Mouse (Mus musculus) midbrain, embryonic 11.5 days (tissue): ENCODE data around the gene Pou3f1. TPM values are rescaled to one million over a fixed set of nuclear protein-coding genes. Genes with fewer than 3 reads are reported as not detected.
A peak's percentile ranks its signal among the peaks of the same experiment; 100 is the strongest.

ENCODE experiments used
- ATAC-seq: fragments of 200-750 bp; cut with Nextera tagmentation; 2 replicates; pipeline ENCODE4 v1.8.0; 2017; ENCODE audit warnings: moderate TSS enrichment, moderate library complexity; ENCODE audit not compliant: low FRiP score
- DNase-seq: peaks from one replicate; pipeline ENCODE4 v3.0.0; 2015; ENCODE audit warnings: low spot score; ENCODE audit errors: missing footprints
- H3K27ac ChIP-seq: fragments of 300-500 bp; sonication (generic); 2 replicates; pipeline ENCODE4 v1.5.1; 2014; ENCODE audit warnings: low read depth, low read length
- H3K27me3 ChIP-seq: fragments of 300-500 bp; sonication (generic); 2 replicates; pipeline ENCODE4 v1.6.1; 2014; ENCODE audit warnings: mild to moderate bottlenecking, low read length, moderate library complexity, mixed read lengths; ENCODE audit not compliant: control insufficient read depth, insufficient read depth
- H3K36me3 ChIP-seq: fragments of 300-500 bp; sonication (generic); 2 replicates; pipeline ENCODE4 v1.6.1; 2014; ENCODE audit warnings: mild to moderate bottlenecking, low read length, moderate library complexity, mixed read lengths; ENCODE audit not compliant: control insufficient read depth, insufficient read depth
- H3K4me1 ChIP-seq: fragments of 300-500 bp; sonication (generic); 2 replicates; pipeline ENCODE4 v1.6.1; 2014; ENCODE audit warnings: low read length; ENCODE audit not compliant: control insufficient read depth, insufficient read depth
- H3K4me2 ChIP-seq: fragments of 300-500 bp; sonication (generic); 2 replicates; pipeline ENCODE4 v1.6.1; 2014; ENCODE audit warnings: mild to moderate bottlenecking, moderate library complexity
- H3K4me3 ChIP-seq: fragments of 300-500 bp; sonication (generic); 2 replicates; pipeline ENCODE4 v1.5.1; 2014; ENCODE audit warnings: low read depth, low read length
- H3K9ac ChIP-seq: fragments of 300-500 bp; sonication (generic); 2 replicates; pipeline ENCODE4 v1.6.1; 2014; ENCODE audit warnings: low read length
- H3K9me3 ChIP-seq: fragments of 300-500 bp; sonication (generic); 2 replicates; pipeline ENCODE4 v1.6.1; 2016; ENCODE audit warnings: low read length; ENCODE audit not compliant: control insufficient read depth
- WGBS: fragments of 180-500 bp; shearing (Covaris S2); extraction: QIAGEN DNeasy Blood & Tissue Kit; methylation state at CpG from one replicate; pipeline ENCODE4 v1.1.7; 2014; 5-methylcytosine and 5-hydroxymethylcytosine counted together
- polyA plus RNA-seq: library from polyadenylated mRNA; unstranded; fragments of >200 nt; fragmentation: Nextera tagmentation; extraction: Ambion mirVana; gene quantifications from 2 replicates; pipeline ENCODE4 v1.2.1, GENCODE M21; 2014

Pou3f1 gene
- polyA plus RNA-seq, 1 experiment from 2014 or later, result 20.5 TPM

DNA sequence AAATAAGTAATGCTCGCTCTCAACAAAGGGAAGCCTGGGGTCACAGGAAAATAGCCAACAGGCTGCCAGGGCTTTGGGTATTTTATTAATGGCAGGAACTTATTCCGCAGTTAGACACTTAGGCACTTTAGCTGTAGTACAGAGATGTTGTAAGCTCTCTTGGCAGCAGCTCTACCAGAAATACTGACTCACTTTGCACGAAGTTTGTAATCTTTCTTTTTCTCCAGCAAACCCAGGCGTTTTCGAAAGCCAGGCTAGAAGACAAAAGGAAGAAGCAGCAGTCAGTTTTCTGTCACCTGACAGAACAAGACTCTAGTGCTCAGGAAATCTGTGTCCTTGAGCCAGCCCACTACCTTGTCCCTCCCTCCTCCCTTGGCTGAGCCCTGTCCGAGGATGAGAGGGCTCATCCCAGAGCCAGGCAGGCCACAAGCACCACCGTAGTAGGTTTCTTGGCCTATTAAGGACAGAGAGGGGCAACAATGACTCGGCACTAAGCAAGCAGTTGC is 29.3 kb downstream of the Pou3f1 start:
- Histone ChIP-seq H3K9ac (no peak overlapping the region), H3K4me1 (no peaks in the 10 kb centered on the region), H3K9me3 (no peaks in the 10 kb centered on the region), H3K36me3 (peaks cover 3% of the 10 kb centered on the region; the same call in 1 of the 2 replicates), H3K4me3 (no peak overlapping the region), H3K27me3 (no peaks in the 10 kb centered on the region), H3K27ac (no peak overlapping the region), H3K4me2 (no peak overlapping the region)
- ATAC-seq (no peak), DNase-seq (no peak)
- 93% methylated on average over 8 of the region's 8 CpGs for WGBS

DNA sequence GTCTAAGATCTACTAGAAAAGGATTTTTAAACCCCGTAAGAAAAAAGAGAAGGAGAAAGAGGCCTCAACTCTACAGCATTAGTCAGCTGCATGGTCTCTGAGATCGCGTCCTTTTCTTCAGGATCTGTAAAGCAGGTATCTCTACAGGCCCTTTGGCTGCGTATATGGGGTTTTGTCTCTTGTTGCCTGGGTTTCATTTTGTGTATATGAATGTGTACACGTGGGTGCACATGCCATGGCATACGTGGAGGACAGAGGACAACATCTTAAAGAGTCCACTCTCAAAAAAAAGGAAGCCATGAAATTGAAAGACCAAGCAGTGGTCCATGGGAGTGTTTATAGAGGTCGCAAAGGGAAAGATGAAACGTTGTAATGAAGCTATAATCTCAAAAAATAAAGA is 34.8 kb downstream of the Pou3f1 start:
- H3K9ac ChIP-seq, result no peak overlapping the region
- 92% methylated on average over 8 of the region's 8 CpGs for WGBS
- no peak for ATAC-seq

DNA sequence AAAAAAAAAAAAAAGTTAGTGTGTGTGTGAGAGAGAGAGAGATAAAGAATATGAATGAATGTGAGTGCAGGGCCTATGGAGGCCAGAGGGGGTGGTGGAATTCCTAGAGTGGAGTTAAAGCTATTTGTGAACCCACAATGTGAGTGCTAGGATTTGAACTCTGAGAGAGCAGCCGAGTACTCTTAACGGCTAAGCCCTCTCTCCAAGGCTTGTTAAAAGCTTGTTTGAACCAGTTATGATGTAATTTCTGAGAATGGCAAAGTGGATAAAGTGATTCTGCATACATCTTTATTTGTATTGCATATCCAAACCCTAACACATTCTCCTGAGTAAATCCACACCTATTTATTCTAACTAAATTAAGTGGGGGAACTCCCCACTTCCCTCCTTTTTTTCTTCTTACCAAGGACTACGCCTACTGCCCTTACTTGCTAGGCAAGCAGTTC is 35.8 kb downstream of the Pou3f1 start:
- Histone ChIP-seq H3K4me3 (peak overlapping the region; percentile 91), H3K9me3 (no peaks in the 10 kb centered on the region), H3K36me3 (no peaks in the 10 kb centered on the region), H3K9ac (peak overlapping the region; percentile 88), H3K4me2 (peak overlapping the region; percentile 68), H3K4me1 (peaks cover 14% of the 10 kb centered on the region), H3K27me3 (peaks cover 4% of the 10 kb centered on the region), H3K27ac (no peak overlapping the region)
- DNase-seq (no peak), ATAC-seq (no peak)
- 68% methylated on average over 3 of the region's 3 CpGs for WGBS

More for the DNA sequence above, 34.8 kb downstream of the Pou3f1 start:
- Histone ChIP-seq H3K4me1 (peaks cover 14% of the 10 kb centered on the region), H3K9me3 (no peaks in the 10 kb centered on the region), H3K36me3 (no peaks in the 10 kb centered on the region), H3K4me3 (no peak overlapping the region), H3K27ac (no peak overlapping the region), H3K4me2 (no peak overlapping the region), H3K27me3 (peaks cover 4% of the 10 kb centered on the region)
- DNase-seq, result no peak

DNA sequence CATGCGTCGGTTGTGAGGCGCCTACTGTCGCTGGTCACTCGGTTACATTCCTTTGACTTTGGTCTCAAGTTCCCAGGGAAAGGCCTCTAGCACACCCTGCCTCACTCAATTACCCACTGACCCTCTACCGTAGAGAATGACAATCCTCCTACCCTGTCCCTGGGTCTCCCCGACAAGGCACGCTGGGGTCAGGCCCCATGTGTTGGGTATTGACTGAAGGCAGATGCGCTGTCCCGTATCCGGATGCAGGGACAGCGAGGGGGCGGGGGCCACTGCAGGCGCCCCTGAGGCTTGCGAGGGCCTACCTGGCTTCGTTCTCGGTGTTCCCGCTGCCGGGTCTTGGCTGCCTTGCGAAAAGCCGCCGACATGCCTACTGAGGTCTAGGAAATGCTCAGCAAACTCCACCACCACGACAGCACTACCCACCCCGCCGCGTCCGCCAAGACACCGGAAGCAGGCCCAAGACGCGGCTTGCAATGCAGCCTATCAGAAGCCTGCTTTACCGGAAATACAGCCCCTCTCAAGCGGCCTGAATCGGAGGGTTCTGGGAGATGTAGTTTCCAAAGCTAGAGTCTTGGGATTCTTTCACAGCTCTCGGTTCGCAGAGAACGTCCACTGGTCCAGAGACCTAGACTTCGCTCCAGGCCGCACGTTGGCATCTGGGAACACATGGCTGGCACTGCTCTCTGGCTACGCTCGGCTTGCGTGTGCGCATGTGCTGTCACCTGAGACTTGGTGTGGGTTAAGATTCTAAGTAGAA is 36.7 kb downstream of the Pou3f1 start, which contains the start of gene Utp11:
Gene Utp11 (minus strand): TSS at position 466 of the 760 bp plus-strand sequence.
- ATAC-seq, result peak; percentile 96
- peaks cover 14% of the 10 kb centered on the region for H3K4me1 ChIP-seq
- H3K9me3 ChIP-seq, result no peaks in the 10 kb centered on the region
- peak within 1 kb of the TSS; percentile 68 for H3K4me2 ChIP-seq
- H3K4me3 ChIP-seq, result peak within 1 kb of the TSS; percentile 91
- no peaks in the 10 kb centered on the region for H3K36me3 ChIP-seq
- DNase-seq, result peak; percentile 98
- peak within 1 kb of the TSS; percentile 45 for H3K27ac ChIP-seq
- WGBS, result under 1% methylated on average over 43 of the region's 43 CpGs
- H3K9ac ChIP-seq, result peak within 1 kb of the TSS; percentile 88
- peaks cover 4% of the 10 kb centered on the region for H3K27me3 ChIP-seq

DNA sequence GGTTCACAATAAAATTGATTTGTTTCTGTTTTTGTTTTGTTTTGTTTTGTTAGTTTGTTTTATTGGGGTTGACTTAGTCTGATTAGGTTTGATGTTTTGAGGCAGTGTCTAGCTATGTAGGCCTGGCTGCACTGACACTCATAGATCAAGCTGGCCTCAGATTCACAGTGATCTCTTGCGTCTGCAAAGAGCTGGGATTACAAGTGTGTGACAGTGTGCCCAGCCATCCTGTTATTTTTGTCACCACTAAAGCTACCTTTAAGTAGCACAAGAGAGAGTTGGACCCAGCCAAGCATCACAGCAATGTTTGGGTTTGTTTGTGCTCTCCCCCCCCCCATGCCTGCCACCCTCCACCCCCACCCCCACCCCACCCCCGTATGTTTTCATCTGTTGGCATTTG is 38.0 kb downstream of the Pou3f1 start:
- H3K4me1 ChIP-seq, result peaks cover 16% of the 10 kb centered on the region
- H3K9me3 ChIP-seq, result no peaks in the 10 kb centered on the region
- H3K9ac ChIP-seq, result no peak overlapping the region
- DNase-seq (no peak), ATAC-seq (no peak)
- H3K27me3 ChIP-seq, result peaks cover 4% of the 10 kb centered on the region
- H3K27ac ChIP-seq, result no peak overlapping the region
- no peaks in the 10 kb centered on the region for H3K36me3 ChIP-seq
- 79% methylated on average over 2 of the region's 2 CpGs for WGBS
- H3K4me2 ChIP-seq, result no peak overlapping the region
- no peak overlapping the region for H3K4me3 ChIP-seq

DNA sequence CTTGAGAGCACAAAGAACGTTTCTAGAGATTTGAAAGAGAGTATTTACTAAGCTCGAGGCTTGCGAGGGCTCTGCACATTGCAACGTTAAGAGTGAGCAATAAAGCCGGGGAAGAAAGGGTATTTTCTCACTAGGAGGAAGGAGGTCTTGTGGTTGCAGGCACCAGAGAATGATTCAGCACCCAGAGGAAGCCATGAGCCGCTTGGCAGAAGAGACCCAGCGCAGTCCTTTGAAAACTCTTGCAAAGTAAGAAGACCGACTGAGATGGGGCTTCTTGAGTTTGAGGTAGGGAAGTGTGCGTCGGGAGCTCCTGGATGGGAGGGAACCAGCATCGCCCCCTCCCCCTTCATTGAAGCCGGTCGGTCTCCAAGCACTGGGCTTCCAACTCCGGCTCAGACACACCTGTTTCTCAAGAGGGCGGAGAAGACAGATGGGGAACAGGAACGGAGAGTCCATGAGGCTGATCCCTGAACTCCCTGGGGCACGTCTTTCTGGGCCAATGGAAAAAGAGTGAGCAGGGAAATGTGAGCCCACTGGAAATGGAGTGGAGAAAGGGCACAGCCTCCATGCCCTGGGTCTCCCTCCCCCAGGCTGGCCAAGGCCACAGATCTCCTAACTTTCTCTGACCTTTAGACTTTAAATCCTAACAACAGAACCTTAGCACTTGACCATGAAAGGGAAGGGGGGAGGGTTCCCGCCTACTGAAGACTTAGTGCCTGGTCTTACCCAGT is 39.3 kb downstream of the Pou3f1 start:
- Histone ChIP-seq H3K4me3 (no peak overlapping the region), H3K9me3 (no peaks in the 10 kb centered on the region), H3K9ac (no peak overlapping the region), H3K4me2 (no peak overlapping the region), H3K4me1 (peaks cover 26% of the 10 kb centered on the region), H3K27me3 (peaks cover 4% of the 10 kb centered on the region), H3K36me3 (no peaks in the 10 kb centered on the region), H3K27ac (no peak overlapping the region)
- DNase-seq, result no peak
- no peak for ATAC-seq
- 16% methylated on average over 18 of the region's 18 CpGs for whole genome bisulfite sequencing

DNA sequence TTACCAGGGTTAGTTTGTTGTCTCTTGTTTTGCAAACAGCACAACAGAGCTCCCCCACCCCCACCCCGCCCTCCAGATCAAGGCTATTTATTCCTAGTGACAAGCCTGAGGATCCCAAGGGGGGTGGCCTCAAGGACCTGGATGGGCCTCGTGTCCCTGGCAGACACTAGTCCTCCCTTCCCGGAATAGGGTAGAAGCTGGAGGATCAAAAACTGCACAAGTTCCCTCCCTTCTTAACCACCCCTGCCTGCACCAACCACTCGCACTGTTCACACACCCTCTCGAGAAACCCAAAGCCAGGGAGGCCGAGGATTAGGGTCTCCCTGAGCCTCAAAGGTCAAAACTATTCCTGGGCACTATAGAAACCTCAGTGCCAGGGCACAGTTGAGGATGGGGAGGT is 43.2 kb downstream of the Pou3f1 start:
- ATAC-seq (peak; percentile 6; the same call in 1 of the 2 replicates), DNase-seq (peak; percentile 89)
- Histone ChIP-seq H3K27ac (no peak overlapping the region), H3K4me1 (peaks cover 42% of the 10 kb centered on the region), H3K9ac (no peak overlapping the region; the same call in 1 of the 2 replicates), H3K4me3 (no peak overlapping the region), H3K36me3 (no peaks in the 10 kb centered on the region), H3K27me3 (peaks cover 4% of the 10 kb centered on the region), H3K4me2 (peak overlapping the region; percentile 95; the same call in 1 of the 2 replicates), H3K9me3 (no peaks in the 10 kb centered on the region)
- 1% methylated on average over 6 of the region's 6 CpGs for WGBS

DNA sequence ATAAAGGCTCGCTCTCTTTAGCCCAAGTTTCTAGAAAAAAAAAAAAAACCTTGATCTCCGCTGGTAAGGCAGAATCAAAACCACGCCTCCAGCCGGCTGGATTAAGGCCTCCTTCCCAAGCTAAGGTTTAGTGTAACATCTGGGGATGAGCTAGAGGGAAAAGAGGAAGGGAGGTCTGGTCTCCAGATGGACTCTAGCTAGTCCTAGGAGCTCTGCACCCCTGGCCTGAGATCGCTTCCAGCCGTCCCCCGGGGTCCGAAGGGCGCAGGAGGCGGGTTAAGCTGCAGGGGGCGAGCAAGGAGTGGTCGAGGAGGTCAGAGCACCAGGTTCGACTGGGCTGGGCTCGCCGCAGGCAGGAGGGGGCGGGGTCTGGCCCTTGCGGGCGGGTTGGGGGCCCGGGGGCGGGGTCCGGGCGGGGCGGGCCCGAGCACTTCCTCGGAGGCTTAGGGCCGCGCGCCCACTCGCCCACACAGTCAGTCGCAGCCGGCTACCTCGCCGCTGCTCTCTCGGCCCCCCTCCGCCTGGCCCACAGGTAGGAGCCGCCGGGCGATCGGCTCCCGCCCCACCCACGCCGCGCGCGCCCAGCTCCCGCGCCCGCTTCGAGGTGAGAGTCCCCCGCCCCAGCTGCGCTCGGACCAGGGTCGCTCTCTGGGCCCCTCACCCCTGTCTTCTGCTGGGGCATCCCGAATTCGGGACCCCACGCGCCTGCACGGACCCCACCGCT is 43.8 kb downstream of the Pou3f1 start, which contains the start of gene Fhl3:
Gene Fhl3 (plus strand): TSS at position 454 of the 724 bp plus-strand sequence.
- no peaks in the 10 kb centered on the region for H3K9me3 ChIP-seq
- no peak within 1 kb of the TSS for H3K27ac ChIP-seq
- H3K36me3 ChIP-seq, result no peaks in the 10 kb centered on the region
- H3K4me1 ChIP-seq, result peaks cover 48% of the 10 kb centered on the region
- peak within 1 kb of the TSS; percentile 76 for H3K9ac ChIP-seq
- peak within 1 kb of the TSS; percentile 63 for H3K4me3 ChIP-seq
- H3K27me3 ChIP-seq, result peaks cover 4% of the 10 kb centered on the region
- under 1% methylated on average over 59 of the region's 59 CpGs for WGBS
- peak within 1 kb of the TSS; percentile 95 for H3K4me2 ChIP-seq
- peak; percentile 94 for DNase-seq
- ATAC-seq, result peak; percentile 65
